Mouse (Mus musculus) lung, embryonic 15.5 days (tissue): Measurements from ENCODE around the gene Tmem145. TPM values are rescaled to one million over a fixed set of nuclear protein-coding genes. Genes with fewer than 3 reads are reported as not detected.

Experiments used
- ATAC-seq: fragments of 200-750 bp; cut with Nextera tagmentation; 2 replicates; pipeline ENCODE4 v1.8.0; 2017; ENCODE audit warnings: moderate number of reproducible peaks, borderline replicate concordance; ENCODE audit not compliant: low FRiP score, low TSS enrichment; ENCODE audit errors: extremely low read depth
- H3K27ac ChIP-seq: fragments of 300-500 bp; sonication (generic); 2 replicates; pipeline ENCODE4 v1.5.1; 2015; ENCODE audit warnings: moderate library complexity, mild to moderate bottlenecking, inconsistent platforms
- H3K27me3 ChIP-seq: fragments of 300-500 bp; sonication (generic); 2 replicates; pipeline ENCODE4 v1.6.1; 2015; ENCODE audit warnings: inconsistent platforms
- H3K36me3 ChIP-seq: fragments of 300-500 bp; sonication (generic); 2 replicates; pipeline ENCODE4 v1.6.1; 2015; ENCODE audit warnings: inconsistent platforms
- H3K4me1 ChIP-seq: fragments of 300-500 bp; sonication (generic); 2 replicates; pipeline ENCODE4 v1.6.1; 2015; ENCODE audit warnings: inconsistent platforms
- H3K4me2 ChIP-seq: fragments of 300-500 bp; sonication (generic); 2 replicates; pipeline ENCODE4 v1.6.1; 2015; ENCODE audit warnings: inconsistent platforms, mild to moderate bottlenecking, moderate library complexity
- H3K4me3 ChIP-seq: fragments of 300-500 bp; sonication (generic); 2 replicates; pipeline ENCODE4 v1.5.1; 2015; ENCODE audit warnings: mild to moderate bottlenecking, inconsistent platforms
- H3K9ac ChIP-seq: fragments of 300-500 bp; sonication (generic); 2 replicates; pipeline ENCODE4 v1.6.1; 2015; ENCODE audit warnings: inconsistent platforms
- H3K9me3 ChIP-seq: fragments of 300-500 bp; sonication (generic); 2 replicates; pipeline ENCODE4 v1.6.1; 2016; ENCODE audit warnings: inconsistent platforms
- WGBS: fragments of 180-500 bp; shearing (Covaris S2); methylation state at CpG from one replicate; pipeline ENCODE4 v1.1.7; 2015; 5-methylcytosine and 5-hydroxymethylcytosine counted together
- polyA plus RNA-seq: library from polyadenylated mRNA; unstranded; fragments of >200 nt; fragmentation: Nextera tagmentation; extraction: Ambion mirVana; gene quantifications from 2 replicates; pipeline ENCODE4 v1.2.1, GENCODE M21; 2015

Gene Tmem145
- polyA plus RNA-seq, 1 experiment from 2014 or later, result 0.22 TPM

GRCm38 (mm10) chr7:25297454-25298325 is 8.2 kb upstream of the Tmem145 start, which contains the start of gene Pafah1b3:
Gene Pafah1b3, minus strand, starts transcription at chr7:25297986.
- ATAC-seq, result peak; percentile 91
- Histone ChIP-seq H3K27ac (peak within 1 kb of the TSS; percentile 96), H3K36me3 (peaks cover 30% of the 10 kb centered on the region), H3K27me3 (no peaks in the 10 kb centered on the region), H3K9ac (peak within 1 kb of the TSS; percentile 82), H3K4me2 (peak within 1 kb of the TSS; percentile 87), H3K4me3 (peak within 1 kb of the TSS; percentile 69), H3K9me3 (no peaks in the 10 kb centered on the region), H3K4me1 (peaks cover 14% of the 10 kb centered on the region)
- under 1% methylated on average over 48 of the region's 52 CpGs for WGBS

GRCm38 (mm10) chr7:25301063-25301462 is 4.8 kb upstream of the Tmem145 start, which contains the start of gene Prr19:
Gene Prr19, plus strand, starts transcription at chr7:25301411.
- no peak within 1 kb of the TSS for H3K27ac ChIP-seq
- no peak for ATAC-seq
- H3K9me3 ChIP-seq, result no peaks in the 10 kb centered on the region
- peaks cover 16% of the 10 kb centered on the region for H3K4me1 ChIP-seq
- peaks cover 11% of the 10 kb centered on the region for H3K27me3 ChIP-seq
- no peak within 1 kb of the TSS for H3K4me2 ChIP-seq
- H3K36me3 ChIP-seq, result no peaks in the 10 kb centered on the region
- 58% methylated on average over 19 of the region's 19 CpGs for WGBS
- no peak within 1 kb of the TSS for H3K9ac ChIP-seq
- H3K4me3 ChIP-seq, result no peak within 1 kb of the TSS

GRCm38 (mm10) chr7:25303003-25303684 is 2.8 kb upstream of the Tmem145 start:
- Histone ChIP-seq H3K9ac (no peak overlapping the region), H3K4me2 (no peak overlapping the region), H3K4me1 (peaks cover 9% of the 10 kb centered on the region), H3K27ac (no peak overlapping the region), H3K4me3 (no peak overlapping the region), H3K27me3 (peaks cover 25% of the 10 kb centered on the region), H3K9me3 (no peaks in the 10 kb centered on the region), H3K36me3 (no peaks in the 10 kb centered on the region)
- no peak for ATAC-seq
- WGBS, result 50% methylated on average over 9 of the region's 9 CpGs

GRCm38 (mm10) chr7:25303685-25304006 is 2.3 kb upstream of the Tmem145 start:
- no peak overlapping the region for H3K4me2 ChIP-seq
- no peak overlapping the region for H3K9ac ChIP-seq
- H3K4me3 ChIP-seq, result no peak overlapping the region
- peaks cover 9% of the 10 kb centered on the region for H3K4me1 ChIP-seq
- no peaks in the 10 kb centered on the region for H3K9me3 ChIP-seq
- no peaks in the 10 kb centered on the region for H3K36me3 ChIP-seq
- ATAC-seq, result no peak
- no peak overlapping the region for H3K27ac ChIP-seq
- H3K27me3 ChIP-seq, result peaks cover 27% of the 10 kb centered on the region
- WGBS, result 67% methylated on average over 3 of the region's 3 CpGs

GRCm38 (mm10) chr7:25305481-25305880 is 425 bp upstream of the Tmem145 start:
- Histone ChIP-seq H3K27ac (no peak overlapping the region), H3K36me3 (no peaks in the 10 kb centered on the region), H3K4me2 (peak overlapping the region; percentile 97), H3K9ac (no peak overlapping the region), H3K4me1 (peaks cover 9% of the 10 kb centered on the region), H3K4me3 (peak overlapping the region; percentile 50), H3K9me3 (no peaks in the 10 kb centered on the region), H3K27me3 (peaks cover 27% of the 10 kb centered on the region)
- no peak for ATAC-seq
- 2% methylated on average over 2 of the region's 2 CpGs for WGBS

GRCm38 (mm10) chr7:25306614-25306996 is 699 bp downstream of the Tmem145 start:
- ATAC-seq, result no peak
- no peak overlapping the region for H3K27ac ChIP-seq
- H3K4me3 ChIP-seq, result no peak overlapping the region
- H3K27me3 ChIP-seq, result peaks cover 34% of the 10 kb centered on the region
- no peaks in the 10 kb centered on the region for H3K36me3 ChIP-seq
- H3K9ac ChIP-seq, result no peak overlapping the region
- H3K9me3 ChIP-seq, result no peaks in the 10 kb centered on the region
- H3K4me2 ChIP-seq, result no peak overlapping the region
- 45% methylated on average over 2 of the region's 2 CpGs for WGBS
- H3K4me1 ChIP-seq, result peaks cover 9% of the 10 kb centered on the region

- peak; percentile 34; the same call in 1 of the 2 replicates for ATAC-seq
These were observed 2.9 kb downstream of the Tmem145 start for GRCm38 (mm10) chr7:25308702-25309318.

GRCm38 (mm10) chr7:25309425-25309824 is 3.5 kb downstream of the Tmem145 start:
- peaks cover 9% of the 10 kb centered on the region for H3K4me1 ChIP-seq
- ATAC-seq, result no peak
- H3K9me3 ChIP-seq, result no peaks in the 10 kb centered on the region
- no peak overlapping the region for H3K27ac ChIP-seq
- no peaks in the 10 kb centered on the region for H3K36me3 ChIP-seq
- peaks cover 62% of the 10 kb centered on the region for H3K27me3 ChIP-seq
- no peak overlapping the region for H3K9ac ChIP-seq
- H3K4me2 ChIP-seq, result no peak overlapping the region
- H3K4me3 ChIP-seq, result no peak overlapping the region
- 79% methylated on average over 9 of the region's 9 CpGs for WGBS

More at GRCm38 (mm10) chr7:25308702-25309318, 2.9 kb downstream of the Tmem145 start:
- H3K4me3 ChIP-seq, result no peak overlapping the region
- H3K27ac ChIP-seq, result no peak overlapping the region
- H3K9me3 ChIP-seq, result no peaks in the 10 kb centered on the region
- H3K9ac ChIP-seq, result no peak overlapping the region
- H3K36me3 ChIP-seq, result no peaks in the 10 kb centered on the region
- H3K4me2 ChIP-seq, result no peak overlapping the region
- H3K27me3 ChIP-seq, result peaks cover 56% of the 10 kb centered on the region
- H3K4me1 ChIP-seq, result peaks cover 9% of the 10 kb centered on the region
- 42% methylated on average over 17 of the region's 17 CpGs for WGBS

- Histone ChIP-seq H3K36me3 (no peaks in the 10 kb centered on the region), H3K27ac (no peak overlapping the region), H3K4me2 (no peak overlapping the region), H3K27me3 (peaks cover 64% of the 10 kb centered on the region), H3K4me1 (peaks cover 17% of the 10 kb centered on the region), H3K9ac (no peak overlapping the region), H3K9me3 (no peaks in the 10 kb centered on the region), H3K4me3 (no peak overlapping the region)
- WGBS, result 69% methylated on average over 11 of the region's 11 CpGs
- ATAC-seq, result no peak
These were observed 5.3 kb downstream of the Tmem145 start for GRCm38 (mm10) chr7:25311193-25311592.

GRCm38 (mm10) chr7:25313325-25313724 is 7.4 kb downstream of the Tmem145 start:
- Histone ChIP-seq H3K27ac (no peak overlapping the region), H3K27me3 (peaks cover 50% of the 10 kb centered on the region), H3K4me1 (peaks cover 23% of the 10 kb centered on the region), H3K4me2 (no peak overlapping the region), H3K36me3 (no peaks in the 10 kb centered on the region), H3K4me3 (no peak overlapping the region), H3K9me3 (no peaks in the 10 kb centered on the region), H3K9ac (no peak overlapping the region)
- WGBS, result 35% methylated on average over 7 of the region's 7 CpGs
- ATAC-seq, result no peak

- peaks cover 50% of the 10 kb centered on the region for H3K27me3 ChIP-seq
- 3% methylated on average over 48 of the region's 51 CpGs for WGBS
- no peak overlapping the region for H3K27ac ChIP-seq
- H3K4me2 ChIP-seq, result peak overlapping the region; percentile 95
- H3K4me1 ChIP-seq, result peaks cover 23% of the 10 kb centered on the region
- peak overlapping the region; percentile 10; the same call in 1 of the 2 replicates for H3K9ac ChIP-seq
- ATAC-seq, result no peak
- H3K4me3 ChIP-seq, result peak overlapping the region; percentile 62
- H3K36me3 ChIP-seq, result no peaks in the 10 kb centered on the region
- H3K9me3 ChIP-seq, result no peaks in the 10 kb centered on the region
These were observed 8.8 kb downstream of the Tmem145 start for GRCm38 (mm10) chr7:25314606-25315305.
